Mouse (Mus musculus) liver, embryonic 14.5 days (tissue): ENCODE data around the gene Slc7a15. TPM values are rescaled to one million over a fixed set of nuclear protein-coding genes. Genes with fewer than 3 reads are reported as not detected.
"Not testable (repeated sequence)": the region's sequence is repeated elsewhere in the genome, so short reads cannot be mapped to it uniquely, and the experiment has no call there.

Experiments used
- ATAC-seq: fragments of 200-750 bp; cut with Nextera tagmentation; 2 replicates; pipeline ENCODE4 v1.8.0; 2017; ENCODE audit warnings: moderate number of reproducible peaks, mild to moderate bottlenecking, moderate library complexity; ENCODE audit not compliant: insufficient read depth
- DNase-seq, 3 experiments: peaks; one replicate each; pipeline ENCODE4 v3.0.0-alpha.2; 2012 to 2013; ENCODE audit warnings: low read depth in 3 of 3, low spot score in 3 of 3
- H3K27ac ChIP-seq: fragments of 300-500 bp; sonication (generic); 2 replicates; pipeline ENCODE4 v1.5.1; 2014; ENCODE audit warnings: moderate library complexity, mild to moderate bottlenecking, control low read depth, inconsistent platforms
- H3K27me3 ChIP-seq: fragments of 300-500 bp; sonication (generic); 2 replicates; pipeline ENCODE4 v1.6.1; 2014; ENCODE audit warnings: mild to moderate bottlenecking, low read length, moderate library complexity; ENCODE audit not compliant: control insufficient read depth, insufficient read depth
- H3K36me3 ChIP-seq: fragments of 300-500 bp; sonication (generic); replicated peaks from 2 replicates; pipeline ENCODE4 v1.6.1; 2014; ENCODE audit warnings: low read depth; ENCODE audit not compliant: control insufficient read depth, insufficient read depth
- H3K4me1 ChIP-seq, 2 experiments: fragments of 200-500 bp in 1 of 2; fragments of 300-500 bp in 1 of 2; sonication (generic) in 1 of 2; replicated peaks; 2 replicates each; pipeline ENCODE4 v1.6.1; 2012 to 2014; ENCODE audit warnings: antibody characterized with exemption in 1 of 2, inconsistent platforms in 1 of 2, low read length in 1 of 2; ENCODE audit not compliant: control insufficient read depth in 2 of 2, insufficient read depth in 2 of 2
- H3K4me2 ChIP-seq: fragments of 300-500 bp; sonication (generic); 2 replicates; pipeline ENCODE4 v1.6.1; 2014; ENCODE audit warnings: low read depth, mild to moderate bottlenecking, control low read depth, moderate library complexity
- H3K4me3 ChIP-seq, 2 experiments: fragments of 200-500 bp in 1 of 2; fragments of 300-500 bp in 1 of 2; sonication (generic) in 1 of 2; 2 replicates each; pipeline ENCODE4 v1.5.1; 2012 to 2014; ENCODE audit warnings: low read depth in 2 of 2, low read length in 2 of 2, mild to moderate bottlenecking in 2 of 2, control low read depth in 1 of 2, inconsistent platforms in 1 of 2, moderate library complexity in 1 of 2; ENCODE audit not compliant: insufficient read depth in 1 of 2
- H3K9ac ChIP-seq: fragments of 300-500 bp; sonication (generic); replicated peaks from 2 replicates; pipeline ENCODE4 v1.6.1; 2014; ENCODE audit warnings: mild to moderate bottlenecking, control low read depth, moderate library complexity
- H3K9me3 ChIP-seq: fragments of 300-500 bp; sonication (generic); 2 replicates; pipeline ENCODE4 v1.6.1; 2016; ENCODE audit warnings: low read length, mixed read lengths; ENCODE audit not compliant: control insufficient read depth
- CTCF ChIP-seq: IDR thresholded peaks from 2 replicates; pipeline ENCODE4 v1.5.1; 2016; ENCODE audit warnings: antibody characterized with exemption, low read depth, control low read depth
- EP300 ChIP-seq: IDR thresholded peaks from 2 replicates; pipeline ENCODE4 v1.6.1; 2016; ENCODE audit warnings: antibody characterized with exemption, low read depth
- WGBS: fragments of 180-500 bp; shearing (Covaris S2); extraction: QIAGEN DNeasy Blood & Tissue Kit; methylation state at CpG from one replicate; pipeline ENCODE4 v1.1.7; 2014; ENCODE audit not compliant: insufficient replicate concordance; 5-methylcytosine and 5-hydroxymethylcytosine counted together
- polyA plus RNA-seq, 2 experiments: library from polyadenylated mRNA; depleted of rRNA in 1 of 2; stranded (reverse) in 1 of 2; unstranded in 1 of 2; fragments of >200 nt; fragmentation: Nextera tagmentation in 1 of 2; extraction: Ambion mirVana in 1 of 2; gene quantifications; 2 replicates each; pipeline versions ENCODE4 v1.2.1 to v1.2.3; 2012 to 2014

Slc7a15 gene
- polyA plus RNA-seq, 2 experiments = 0.06 to 0.11 TPM

- Histone ChIP-seq H3K4me2 (peak overlapping the region; percentile 39), H3K4me3 (0 out of 4 replicates have a peak overlapping the region, but pooled peaks of 1 of the 2 experiments have one; percentile 14)
- H3K27me3 ChIP-seq, H3K9ac ChIP-seq, H3K27ac ChIP-seq, H3K4me1 ChIP-seq, H3K9me3 ChIP-seq, H3K36me3 ChIP-seq: not testable (repeated sequence)
- TF ChIP-seq CTCF = peak; percentile 97
- DNase-seq = peak; percentile 68 to 75 (median 69)
- 57% methylated on average over 10 of the region's 10 CpGs for WGBS
- ATAC-seq = peak; percentile 7; the same call in 1 of the 2 replicates
Observed at GRCm38 (mm10) chr12:8638411-8639087, 39.7 kb upstream of the Slc7a15 start.

GRCm38 (mm10) chr12:8636945-8637344 lies 38.1 kb upstream of the Slc7a15 start:
- Histone ChIP-seq H3K9ac (no peak overlapping the region), H3K4me1 (peaks cover 0 to 2% of the 10 kb centered on the region in 2 experiments; a peak in 1 of 4 replicates), H3K27ac (no peak overlapping the region), H3K36me3 (no peaks in the 10 kb centered on the region), H3K9me3 (no peaks in the 10 kb centered on the region), H3K4me3 (no peak overlapping the region), H3K4me2 (no peak overlapping the region), H3K27me3 (no peaks in the 10 kb centered on the region)
- TF ChIP-seq EP300 (no peak), CTCF (no peak)
- no peak for DNase-seq
- ATAC-seq = no peak
- 72% methylated on average over 14 of the region's 14 CpGs for WGBS

- 91% methylated on average over 4 of the region's 4 CpGs for WGBS
- Histone ChIP-seq H3K9me3 (no peaks in the 10 kb centered on the region), H3K27me3 (no peaks in the 10 kb centered on the region), H3K27ac (no peak overlapping the region), H3K4me3 (no peak overlapping the region), H3K36me3 (no peaks in the 10 kb centered on the region), H3K4me2 (no peak overlapping the region), H3K4me1 (peaks cover 0 to 2% of the 10 kb centered on the region in 2 experiments; a peak in 1 of 4 replicates), H3K9ac (no peak overlapping the region)
- TF ChIP-seq EP300 (no peak), CTCF (no peak)
- DNase-seq = no peak
- no peak for ATAC-seq
Observed at GRCm38 (mm10) chr12:8635546-8635945, 36.7 kb upstream of the Slc7a15 start.

GRCm38 (mm10) chr12:8634306-8634705 lies 35.4 kb upstream of the Slc7a15 start:
- no peak for DNase-seq
- no peak overlapping the region for H3K4me2 ChIP-seq
- no peaks in the 10 kb centered on the region for H3K9me3 ChIP-seq
- no peak overlapping the region for H3K4me3 ChIP-seq
- no peak overlapping the region for H3K9ac ChIP-seq
- no peaks in the 10 kb centered on the region for H3K27me3 ChIP-seq
- ATAC-seq = no peak
- peaks cover 0 to 2% of the 10 kb centered on the region in 2 experiments; a peak in 1 of 4 replicates for H3K4me1 ChIP-seq
- no peak overlapping the region for H3K27ac ChIP-seq
- 93% methylated on average over 1 of the region's 1 CpGs for WGBS
- H3K36me3 ChIP-seq = no peaks in the 10 kb centered on the region
- no peak for TF ChIP-seq CTCF
- no peak for TF ChIP-seq EP300

GRCm38 (mm10) chr12:8632737-8633365 lies 34.0 kb upstream of the Slc7a15 start:
- H3K36me3 ChIP-seq = no peaks in the 10 kb centered on the region
- no peak overlapping the region for H3K4me3 ChIP-seq
- H3K9me3 ChIP-seq = no peaks in the 10 kb centered on the region
- H3K27ac ChIP-seq = no peak overlapping the region
- no peak for TF ChIP-seq EP300
- TF ChIP-seq CTCF = no peak
- WGBS = 87% methylated on average over 2 of the region's 2 CpGs
- no peaks in the 10 kb centered on the region for H3K27me3 ChIP-seq
- DNase-seq = no peak
- H3K4me2 ChIP-seq = no peak overlapping the region
- H3K9ac ChIP-seq = no peak overlapping the region
- no peaks in the 10 kb centered on the region for H3K4me1 ChIP-seq
- no peak for ATAC-seq
